Mouse (Mus musculus) gastrocnemius, adult 2 months (tissue): ENCODE measurements around the gene Nfyb. TPM values are rescaled to one million over a fixed set of nuclear protein-coding genes. Genes with fewer than 3 reads are reported as not detected.
A peak's percentile ranks its signal among the peaks of the same experiment; 100 is the strongest.

Source experiments
- DNase-seq: peaks from one replicate; pipeline ENCODE4 v3.0.0; 2022
- H3K27ac ChIP-seq: fragments of 200-600 bp; 2 replicates; pipeline ENCODE4 v1.8.1; 2022; ENCODE audit warnings: mild to moderate bottlenecking
- H3K4me3 ChIP-seq: fragments of 200-600 bp; 2 replicates; pipeline ENCODE4 v1.8.1; 2022; ENCODE audit warnings: mild to moderate bottlenecking, moderate library complexity
- CTCF ChIP-seq: fragments of 200-600 bp; IDR thresholded peaks from 2 replicates; pipeline ENCODE4 v1.8.1; 2022; ENCODE audit warnings: antibody characterized with exemption, mild to moderate bottlenecking, moderate library complexity
- intact Hi-C: fragments of 180-260 bp; cut with DNase I; formaldehyde crosslinking; loops from one replicate; pipeline ENCODE4 v1.15.1; 2025
- total RNA-seq, 2 experiments: library from RNA; stranded (reverse); gene quantifications; 2 replicates each; pipeline ENCODE4 v1.2.3; 2021

Nfyb gene
- total RNA-seq, 2 experiments from 2014 or later = 31.7 to 37.5 TPM

GRCm38 (mm10) chr10:82777075-82777474 lies 13.1 kb upstream of the Nfyb start:
- peak overlapping the region; percentile 96 for H3K27ac ChIP-seq
- TF ChIP-seq CTCF = no peak

GRCm38 (mm10) chr10:82774841-82775240 lies 10.9 kb upstream of the Nfyb start:
- Histone ChIP-seq H3K27ac (peak overlapping the region; percentile 86), H3K4me3 (no peak overlapping the region)
- DNase-seq = peak; percentile 53
- intact Hi-C loops = no loop called here
- no peak for TF ChIP-seq CTCF

More at GRCm38 (mm10) chr10:82777075-82777474, 13.1 kb upstream of the Nfyb start:
- intact Hi-C loops = no loop called here
- no peak overlapping the region for H3K4me3 ChIP-seq
- DNase-seq = no peak

- no peak for DNase-seq
- TF ChIP-seq CTCF = no peak
- intact Hi-C loops = no loop called here
- no peak overlapping the region for H3K27ac ChIP-seq
- no peak overlapping the region for H3K4me3 ChIP-seq
These were observed 7.7 kb upstream of the Nfyb start for GRCm38 (mm10) chr10:82771595-82772170.

GRCm38 (mm10) chr10:82770713-82771112 lies 6.8 kb upstream of the Nfyb start:
- no peak for DNase-seq
- H3K27ac ChIP-seq = no peak overlapping the region
- intact Hi-C loops = no loop called here
- TF ChIP-seq CTCF = no peak
- H3K4me3 ChIP-seq = no peak overlapping the region

DNA sequence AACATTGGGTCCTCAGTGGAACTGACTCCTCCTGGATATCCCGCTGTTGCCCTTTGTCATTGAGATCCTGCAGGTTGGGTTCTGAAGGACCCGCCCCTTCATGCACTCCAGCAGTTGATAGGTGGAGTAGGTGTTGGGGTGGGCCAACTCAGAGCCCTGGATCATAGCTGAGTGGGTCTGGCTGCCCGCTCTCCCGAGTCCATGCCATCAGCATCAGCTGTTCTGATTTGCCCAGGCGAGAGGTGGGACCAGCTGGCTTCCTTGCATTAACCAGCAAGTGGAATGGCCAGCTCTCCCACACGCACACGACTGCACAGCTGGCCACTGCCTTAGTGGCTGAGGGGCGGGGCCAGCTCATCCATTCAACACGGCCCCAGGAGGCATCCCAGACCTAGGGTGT lies 5.0 kb upstream of the Nfyb start:
- no peak for TF ChIP-seq CTCF
- Histone ChIP-seq H3K27ac (no peak overlapping the region), H3K4me3 (no peak overlapping the region)
- intact Hi-C loops = no loop called here
- DNase-seq = no peak

GRCm38 (mm10) chr10:82762756-82763681 lies 925 bp downstream of the Nfyb start:
- no peak for TF ChIP-seq CTCF
- intact Hi-C loops = loop anchor here (1.0 to 5.0 kb wide), 2 partner anchors 64 to 94 kb away; no protein-coding TSS in a partner anchor
- peak overlapping the region; percentile 88 for H3K4me3 ChIP-seq

GRCm38 (mm10) chr10:82761037-82761811 lies 2.7 kb downstream of the Nfyb start:
- Histone ChIP-seq H3K4me3 (peak overlapping the region; percentile 11; the same call in 1 of the 2 replicates), H3K27ac (peak overlapping the region; percentile 92; the same call in 1 of the 2 replicates)
- no peak for TF ChIP-seq CTCF
- intact Hi-C loops = loop anchor here (5.0 kb wide), 1 partner anchor 96 kb away; no protein-coding TSS in a partner anchor
- peak; percentile 47 for DNase-seq

More at GRCm38 (mm10) chr10:82762756-82763681, 925 bp downstream of the Nfyb start:
- H3K27ac ChIP-seq = peak overlapping the region; percentile 92
- peak; percentile 63 for DNase-seq

DNA sequence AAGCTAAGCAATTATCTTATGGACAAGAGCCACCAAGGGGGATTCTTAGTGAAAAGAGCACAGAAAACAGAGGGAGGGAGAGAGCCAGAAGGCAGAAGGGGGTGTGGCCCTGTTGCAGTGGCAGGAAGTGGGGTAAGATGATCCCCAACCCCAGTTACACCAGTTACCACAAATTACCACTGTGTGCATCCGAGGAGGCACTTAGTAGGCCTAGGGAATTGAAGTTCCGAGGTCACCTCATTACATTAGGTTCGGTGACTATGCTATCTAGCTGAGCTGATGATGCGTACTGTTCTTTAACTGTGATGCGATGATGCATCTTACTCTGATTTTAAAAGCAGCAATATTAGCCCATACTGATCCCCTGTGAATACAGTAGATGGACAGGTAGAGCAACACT lies 4.2 kb downstream of the Nfyb start:
- intact Hi-C loops = loop anchor here (5.0 kb wide), 1 partner anchor 98 kb away; no protein-coding TSS in a partner anchor
- no peak for DNase-seq
- Histone ChIP-seq H3K4me3 (no peak overlapping the region), H3K27ac (no peak overlapping the region)
- TF ChIP-seq CTCF = no peak

GRCm38 (mm10) chr10:82758878-82759277 lies 5.1 kb downstream of the Nfyb start:
- intact Hi-C loops = no loop called here
- no peak for TF ChIP-seq CTCF
- DNase-seq = no peak
- no peak overlapping the region for H3K27ac ChIP-seq
- no peak overlapping the region for H3K4me3 ChIP-seq

DNA sequence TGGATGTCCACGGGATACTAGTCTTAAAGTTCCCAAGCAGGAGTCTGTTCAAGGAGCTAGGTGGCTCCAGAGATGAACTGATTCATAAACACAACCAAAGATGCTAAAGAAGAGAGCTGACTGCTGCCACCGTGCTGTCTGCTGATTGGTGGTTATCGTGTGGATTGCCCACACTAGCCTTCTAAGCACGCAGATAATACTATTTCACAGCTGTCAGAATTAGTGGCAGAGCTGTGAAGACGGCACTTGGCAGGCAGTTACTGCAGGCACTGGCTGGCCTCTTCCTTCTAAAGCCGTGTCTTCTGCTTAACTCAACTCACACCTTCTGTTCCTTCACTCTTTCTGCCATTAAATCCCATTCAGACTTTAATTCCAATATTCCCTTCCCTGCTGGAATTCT lies 5.6 kb downstream of the Nfyb start:
- intact Hi-C loops = no loop called here
- Histone ChIP-seq H3K4me3 (no peak overlapping the region), H3K27ac (no peak overlapping the region; the same call in 1 of the 2 replicates)
- no peak for DNase-seq
- no peak for TF ChIP-seq CTCF

GRCm38 (mm10) chr10:82757341-82757740 lies 6.6 kb downstream of the Nfyb start:
- no peak overlapping the region for H3K4me3 ChIP-seq
- TF ChIP-seq CTCF = no peak
- no peak overlapping the region for H3K27ac ChIP-seq
- DNase-seq = no peak
- intact Hi-C loops = no loop called here

DNA sequence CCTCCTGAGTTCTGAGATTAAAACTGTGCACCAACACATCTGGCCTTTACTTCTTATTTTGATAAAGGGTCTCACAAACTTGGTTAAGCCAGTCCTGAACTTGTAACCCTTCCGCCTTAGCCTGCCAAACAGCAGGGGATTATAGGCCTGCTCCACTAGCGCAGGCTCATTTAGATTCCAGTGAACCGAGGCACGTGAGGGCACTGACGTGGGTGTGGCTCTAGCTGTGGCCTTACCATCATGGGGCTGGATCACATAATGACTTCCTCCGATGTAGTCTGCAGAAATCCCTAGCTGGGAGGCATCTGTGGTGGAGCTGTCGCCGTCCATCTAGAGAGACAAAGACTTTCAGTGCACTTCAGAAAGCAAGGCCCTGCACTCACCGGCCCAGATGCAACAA lies 7.5 kb downstream of the Nfyb start:
- Histone ChIP-seq H3K27ac (no peak overlapping the region), H3K4me3 (no peak overlapping the region)
- no peak for TF ChIP-seq CTCF
- intact Hi-C loops = no loop called here
- no peak for DNase-seq
